Mouse (Mus musculus): ENCODE measurements around the gene Ky. TPM values are rescaled to one million over a fixed set of nuclear protein-coding genes. Genes with fewer than 3 reads are reported as not detected.

Gene Ky
- polyA plus RNA-seq, 1 experiment from 2014 or later, result 0.57 TPM

GRCm38 (mm10) chr9:102549211-102549610 is 43.7 kb downstream of the Ky start:
- ATAC-seq (replicated peaks; ENCODE audit: low FRiP score, low TSS enrichment, low read depth), result no peak
- H3K27me3 ChIP-seq (replicated peaks; ENCODE audit: control insufficient read depth, insufficient read depth, low read length), result peaks cover 13% of the 10 kb centered on the region
- H3K9me3 ChIP-seq (ENCODE audit: control insufficient read depth, low read length), result no peaks in the 10 kb centered on the region
- H3K4me2 ChIP-seq (ENCODE audit: low read length), result no peak overlapping the region
- no peak overlapping the region for H3K4me3 ChIP-seq (ENCODE audit: low read depth, low read length)
- no peaks in the 10 kb centered on the region for H3K36me3 ChIP-seq (ENCODE audit: control insufficient read depth, insufficient read depth, low read length)
- peaks cover 4% of the 10 kb centered on the region for H3K4me1 ChIP-seq (replicated peaks; ENCODE audit: control insufficient read depth, insufficient read depth, low read length)
- no peak overlapping the region for H3K9ac ChIP-seq (ENCODE audit: low read length)
- WGBS, result 83% methylated on average over 8 of the region's 8 CpGs
- H3K27ac ChIP-seq (ENCODE audit: low read depth), result no peak overlapping the region
- DNase-seq (ENCODE audit: low spot score), result no peak

GRCm38 (mm10) chr9:102551771-102552170 is 46.2 kb downstream of the Ky start:
- Histone ChIP-seq H3K27ac (ENCODE audit: low read depth) (no peak overlapping the region), H3K9me3 (ENCODE audit: control insufficient read depth, low read length) (no peaks in the 10 kb centered on the region), H3K4me1 (replicated peaks; ENCODE audit: control insufficient read depth, insufficient read depth, low read length) (peaks cover 4% of the 10 kb centered on the region), H3K36me3 (ENCODE audit: control insufficient read depth, insufficient read depth, low read length) (no peaks in the 10 kb centered on the region), H3K27me3 (replicated peaks; ENCODE audit: control insufficient read depth, insufficient read depth, low read length) (peaks cover 4% of the 10 kb centered on the region; the same call in 1 of the 2 replicates), H3K4me3 (ENCODE audit: low read depth, low read length) (no peak overlapping the region), H3K9ac (ENCODE audit: low read length) (no peak overlapping the region), H3K4me2 (ENCODE audit: low read length) (no peak overlapping the region)
- DNase-seq (ENCODE audit: low spot score) (no peak), ATAC-seq (replicated peaks; ENCODE audit: low FRiP score, low TSS enrichment, low read depth) (no peak)
- WGBS, result 47% methylated on average over 10 of the region's 10 CpGs

GRCm38 (mm10) chr9:102553781-102554180 is 48.2 kb downstream of the Ky start:
- Histone ChIP-seq H3K27me3 (replicated peaks; ENCODE audit: control insufficient read depth, insufficient read depth, low read length) (no peaks in the 10 kb centered on the region), H3K9ac (ENCODE audit: low read length) (no peak overlapping the region), H3K9me3 (ENCODE audit: control insufficient read depth, low read length) (no peaks in the 10 kb centered on the region; the same call in 1 of the 2 replicates), H3K27ac (ENCODE audit: low read depth) (no peak overlapping the region), H3K4me1 (replicated peaks; ENCODE audit: control insufficient read depth, insufficient read depth, low read length) (peaks cover 4% of the 10 kb centered on the region), H3K36me3 (ENCODE audit: control insufficient read depth, insufficient read depth, low read length) (no peaks in the 10 kb centered on the region), H3K4me3 (ENCODE audit: low read depth, low read length) (no peak overlapping the region), H3K4me2 (ENCODE audit: low read length) (no peak overlapping the region)
- 91% methylated on average over 3 of the region's 3 CpGs for WGBS
- no peak for DNase-seq (ENCODE audit: low spot score)
- no peak for ATAC-seq (replicated peaks; ENCODE audit: low FRiP score, low TSS enrichment, low read depth)

- no peaks in the 10 kb centered on the region for H3K4me1 ChIP-seq (replicated peaks; ENCODE audit: control insufficient read depth, insufficient read depth, low read length)
- H3K4me2 ChIP-seq (ENCODE audit: low read length), result no peak overlapping the region
- no peak overlapping the region for H3K4me3 ChIP-seq (ENCODE audit: low read depth, low read length)
- ATAC-seq (replicated peaks; ENCODE audit: low FRiP score, low TSS enrichment, low read depth) (no peak), DNase-seq (ENCODE audit: low spot score) (no peak)
- H3K36me3 ChIP-seq (ENCODE audit: control insufficient read depth, insufficient read depth, low read length), result no peaks in the 10 kb centered on the region
- no peak overlapping the region for H3K9ac ChIP-seq (ENCODE audit: low read length)
- 92% methylated on average over 3 of the region's 3 CpGs for WGBS
- H3K9me3 ChIP-seq (ENCODE audit: control insufficient read depth, low read length), result no peaks in the 10 kb centered on the region; the same call in 1 of the 2 replicates
- H3K27me3 ChIP-seq (replicated peaks; ENCODE audit: control insufficient read depth, insufficient read depth, low read length), result no peaks in the 10 kb centered on the region
- no peak overlapping the region for H3K27ac ChIP-seq (ENCODE audit: low read depth)
Observed at GRCm38 (mm10) chr9:102558463-102558862, 52.9 kb downstream of the Ky start.

GRCm38 (mm10) chr9:102572888-102573287 is 67.3 kb downstream of the Ky start:
- H3K4me3 ChIP-seq (ENCODE audit: low read depth, low read length), result no peak overlapping the region
- 70% methylated on average over 5 of the region's 5 CpGs for WGBS
- no peak overlapping the region for H3K9ac ChIP-seq (ENCODE audit: low read length)
- no peaks in the 10 kb centered on the region for H3K9me3 ChIP-seq (ENCODE audit: control insufficient read depth, low read length)
- no peaks in the 10 kb centered on the region for H3K4me1 ChIP-seq (replicated peaks; ENCODE audit: control insufficient read depth, insufficient read depth, low read length)
- no peaks in the 10 kb centered on the region for H3K27me3 ChIP-seq (replicated peaks; ENCODE audit: control insufficient read depth, insufficient read depth, low read length)
- no peak overlapping the region for H3K27ac ChIP-seq (ENCODE audit: low read depth)
- DNase-seq (ENCODE audit: low spot score) (no peak), ATAC-seq (replicated peaks; ENCODE audit: low FRiP score, low TSS enrichment, low read depth) (no peak)
- H3K4me2 ChIP-seq (ENCODE audit: low read length), result no peak overlapping the region
- H3K36me3 ChIP-seq (ENCODE audit: control insufficient read depth, insufficient read depth, low read length), result no peaks in the 10 kb centered on the region

GRCm38 (mm10) chr9:102577480-102577879 is 71.9 kb downstream of the Ky start:
- no peak overlapping the region for H3K4me3 ChIP-seq (ENCODE audit: low read depth, low read length)
- H3K9me3 ChIP-seq (ENCODE audit: control insufficient read depth, low read length), result no peaks in the 10 kb centered on the region
- H3K27ac ChIP-seq (ENCODE audit: low read depth), result no peak overlapping the region
- no peaks in the 10 kb centered on the region for H3K36me3 ChIP-seq (ENCODE audit: control insufficient read depth, insufficient read depth, low read length)
- H3K4me2 ChIP-seq (ENCODE audit: low read length), result no peak overlapping the region
- WGBS, result 62% methylated on average over 5 of the region's 5 CpGs
- no peak for DNase-seq (ENCODE audit: low spot score)
- H3K4me1 ChIP-seq (replicated peaks; ENCODE audit: control insufficient read depth, insufficient read depth, low read length), result no peaks in the 10 kb centered on the region
- H3K27me3 ChIP-seq (replicated peaks; ENCODE audit: control insufficient read depth, insufficient read depth, low read length), result no peaks in the 10 kb centered on the region
- no peak overlapping the region for H3K9ac ChIP-seq (ENCODE audit: low read length)
- ATAC-seq (replicated peaks; ENCODE audit: low FRiP score, low TSS enrichment, low read depth), result no peak

- Histone ChIP-seq H3K36me3 (ENCODE audit: control insufficient read depth, insufficient read depth, low read length) (peaks cover 24% of the 10 kb centered on the region; the same call in 1 of the 2 replicates), H3K27me3 (replicated peaks; ENCODE audit: control insufficient read depth, insufficient read depth, low read length) (no peaks in the 10 kb centered on the region), H3K9me3 (ENCODE audit: control insufficient read depth, low read length) (no peaks in the 10 kb centered on the region), H3K9ac (ENCODE audit: low read length) (no peak overlapping the region), H3K4me2 (ENCODE audit: low read length) (no peak overlapping the region), H3K27ac (ENCODE audit: low read depth) (no peak overlapping the region), H3K4me1 (replicated peaks; ENCODE audit: control insufficient read depth, insufficient read depth, low read length) (no peaks in the 10 kb centered on the region), H3K4me3 (ENCODE audit: low read depth, low read length) (no peak overlapping the region)
- 81% methylated on average over 12 of the region's 12 CpGs for WGBS
- DNase-seq (ENCODE audit: low spot score), result no peak
- no peak for ATAC-seq (replicated peaks; ENCODE audit: low FRiP score, low TSS enrichment, low read depth)
Observed at GRCm38 (mm10) chr9:102581921-102582469, 76.4 kb downstream of the Ky start.

- ATAC-seq (replicated peaks; ENCODE audit: low FRiP score, low TSS enrichment, low read depth) (no peak), DNase-seq (ENCODE audit: low spot score) (no peak)
- H3K4me2 ChIP-seq (ENCODE audit: low read length), result no peak overlapping the region
- no peaks in the 10 kb centered on the region for H3K9me3 ChIP-seq (ENCODE audit: control insufficient read depth, low read length)
- no peak overlapping the region for H3K9ac ChIP-seq (ENCODE audit: low read length)
- no peaks in the 10 kb centered on the region for H3K27me3 ChIP-seq (replicated peaks; ENCODE audit: control insufficient read depth, insufficient read depth, low read length)
- H3K36me3 ChIP-seq (ENCODE audit: control insufficient read depth, insufficient read depth, low read length), result peaks cover 30% of the 10 kb centered on the region; the same call in 1 of the 2 replicates
- 59% methylated on average over 5 of the region's 5 CpGs for WGBS
- no peak overlapping the region for H3K4me3 ChIP-seq (ENCODE audit: low read depth, low read length)
- peaks cover 8% of the 10 kb centered on the region; the same call in 1 of the 2 replicates for H3K4me1 ChIP-seq (replicated peaks; ENCODE audit: control insufficient read depth, insufficient read depth, low read length)
- no peak overlapping the region for H3K27ac ChIP-seq (ENCODE audit: low read depth)
Observed at GRCm38 (mm10) chr9:102587347-102587746, 81.8 kb downstream of the Ky start.

GRCm38 (mm10) chr9:102594667-102595393 is 89.3 kb downstream of the Ky start:
- no peak overlapping the region for H3K27ac ChIP-seq (ENCODE audit: low read depth)
- H3K36me3 ChIP-seq (ENCODE audit: control insufficient read depth, insufficient read depth, low read length), result peaks cover 45% of the 10 kb centered on the region
- no peaks in the 10 kb centered on the region for H3K9me3 ChIP-seq (ENCODE audit: control insufficient read depth, low read length)
- DNase-seq (ENCODE audit: low spot score) (no peak), ATAC-seq (replicated peaks; ENCODE audit: low FRiP score, low TSS enrichment, low read depth) (no peak)
- H3K4me3 ChIP-seq (ENCODE audit: low read depth, low read length), result no peak overlapping the region
- WGBS, result 57% methylated on average over 6 of the region's 6 CpGs
- H3K4me2 ChIP-seq (ENCODE audit: low read length), result no peak overlapping the region
- H3K4me1 ChIP-seq (replicated peaks; ENCODE audit: control insufficient read depth, insufficient read depth, low read length), result peaks cover 9% of the 10 kb centered on the region; the same call in 1 of the 2 replicates
- no peak overlapping the region for H3K9ac ChIP-seq (ENCODE audit: low read length)
- no peaks in the 10 kb centered on the region for H3K27me3 ChIP-seq (replicated peaks; ENCODE audit: control insufficient read depth, insufficient read depth, low read length)
